Mouse (Mus musculus): ENCODE measurements around the gene Cnnm2.

- TF ChIP-seq CTCF (IDR thresholded peaks at IDR 0.05; ENCODE audit: low read depth, low read length) (no peak), GATA1 (IDR thresholded peaks at IDR 0.05; ENCODE audit: borderline replicate concordance, low read length) (no peak)
Observed at GRCm38 (mm10) chr19:46728909-46729308, 32.5 kb upstream of the Cnnm2 start.
